Mouse (Mus musculus) lung, embryonic 16.5 days (tissue): ENCODE measurements around the gene Ercc1. TPM values are rescaled to one million over a fixed set of nuclear protein-coding genes. Genes with fewer than 3 reads are reported as not detected.
A peak's percentile ranks its signal among the peaks of the same experiment; 100 is the strongest.

ENCODE experiments used
- ATAC-seq: fragments of 200-750 bp; cut with Nextera tagmentation; 2 replicates; pipeline ENCODE4 v1.8.0; 2017; ENCODE audit warnings: low read depth, mild to moderate bottlenecking, moderate library complexity
- H3K27ac ChIP-seq: fragments of 300-500 bp; sonication (generic); 2 replicates; pipeline ENCODE4 v1.5.1; 2014; ENCODE audit warnings: mild to moderate bottlenecking, control low read depth, low read length
- H3K27me3 ChIP-seq: fragments of 300-500 bp; sonication (generic); 2 replicates; pipeline ENCODE4 v1.6.1; 2014; ENCODE audit warnings: low read depth, low read length, mixed read lengths; ENCODE audit not compliant: control insufficient read depth, insufficient read depth
- H3K36me3 ChIP-seq: fragments of 300-500 bp; sonication (generic); 2 replicates; pipeline ENCODE4 v1.6.1; 2014; ENCODE audit warnings: low read length; ENCODE audit not compliant: control insufficient read depth, insufficient read depth
- H3K4me1 ChIP-seq: fragments of 300-500 bp; sonication (generic); replicated peaks from 2 replicates; pipeline ENCODE4 v1.6.1; 2014; ENCODE audit warnings: low read length, mixed read lengths; ENCODE audit not compliant: control insufficient read depth, insufficient read depth
- H3K4me2 ChIP-seq: fragments of 300-500 bp; sonication (generic); 2 replicates; pipeline ENCODE4 v1.6.1; 2014; ENCODE audit warnings: low read depth, low read length, control low read depth
- H3K4me3 ChIP-seq: fragments of 300-500 bp; sonication (generic); 2 replicates; pipeline ENCODE4 v1.5.1; 2014; ENCODE audit warnings: mild to moderate bottlenecking, low read length, control low read depth
- H3K9ac ChIP-seq: fragments of 300-500 bp; sonication (generic); 2 replicates; pipeline ENCODE4 v1.6.1; 2014; ENCODE audit warnings: low read length, control low read depth
- H3K9me3 ChIP-seq: fragments of 300-500 bp; sonication (generic); 2 replicates; pipeline ENCODE4 v1.6.1; 2016; ENCODE audit warnings: low read length; ENCODE audit not compliant: control insufficient read depth
- WGBS: fragments of 180-500 bp; shearing (Covaris S2); extraction: QIAGEN DNeasy Blood & Tissue Kit; methylation state at CpG from one replicate; pipeline ENCODE4 v1.1.7; 2014; 5-methylcytosine and 5-hydroxymethylcytosine counted together
- polyA plus RNA-seq: library from polyadenylated mRNA; unstranded; fragments of >200 nt; fragmentation: Nextera tagmentation; extraction: Ambion mirVana; gene quantifications from 2 replicates; pipeline ENCODE4 v1.2.1, GENCODE M21; 2015

Ercc1 gene
- polyA plus RNA-seq, 1 experiment from 2014 or later, result 79.9 TPM

GRCm38 (mm10) chr7:19308454-19309277, 35.9 kb upstream of the Ercc1 start:
- peak overlapping the region; percentile 65 for H3K4me3 ChIP-seq
- H3K27ac ChIP-seq, result peak overlapping the region; percentile 62
- no peaks in the 10 kb centered on the region for H3K36me3 ChIP-seq
- peak; percentile 88 for ATAC-seq
- peaks cover 28% of the 10 kb centered on the region for H3K4me1 ChIP-seq
- H3K4me2 ChIP-seq, result peak overlapping the region; percentile 100
- peaks cover 36% of the 10 kb centered on the region for H3K27me3 ChIP-seq
- H3K9ac ChIP-seq, result peak overlapping the region; percentile 64
- H3K9me3 ChIP-seq, result no peaks in the 10 kb centered on the region
- WGBS, result under 1% methylated on average over 58 of the region's 58 CpGs

GRCm38 (mm10) chr7:19309278-19309883, 35.2 kb upstream of the Ercc1 start:
- Histone ChIP-seq H3K4me1 (peaks cover 22% of the 10 kb centered on the region), H3K9me3 (no peaks in the 10 kb centered on the region), H3K27ac (no peak overlapping the region; the same call in 1 of the 2 replicates), H3K9ac (peak overlapping the region; percentile 64), H3K4me2 (peak overlapping the region; percentile 100), H3K27me3 (peaks cover 29% of the 10 kb centered on the region), H3K4me3 (peak overlapping the region; percentile 65), H3K36me3 (no peaks in the 10 kb centered on the region)
- WGBS, result under 1% methylated on average over 48 of the region's 48 CpGs
- ATAC-seq, result no peak

- H3K36me3 ChIP-seq, result no peaks in the 10 kb centered on the region
- H3K4me3 ChIP-seq, result peak within 1 kb of the TSS; percentile 65
- under 1% methylated on average over 49 of the region's 49 CpGs for WGBS
- H3K27ac ChIP-seq, result no peak within 1 kb of the TSS; the same call in 1 of the 2 replicates
- H3K4me1 ChIP-seq, result peaks cover 16% of the 10 kb centered on the region
- peak within 1 kb of the TSS; percentile 71 for H3K9ac ChIP-seq
- peaks cover 23% of the 10 kb centered on the region for H3K27me3 ChIP-seq
- ATAC-seq, result peak; percentile 88
- no peaks in the 10 kb centered on the region for H3K9me3 ChIP-seq
- peak within 1 kb of the TSS; percentile 100 for H3K4me2 ChIP-seq
These were observed 34.5 kb upstream of the Ercc1 start, which contains the start of gene Fosb for GRCm38 (mm10) chr7:19309884-19310641. Gene Fosb (minus strand): TSS chr7:19310051.

DNA sequence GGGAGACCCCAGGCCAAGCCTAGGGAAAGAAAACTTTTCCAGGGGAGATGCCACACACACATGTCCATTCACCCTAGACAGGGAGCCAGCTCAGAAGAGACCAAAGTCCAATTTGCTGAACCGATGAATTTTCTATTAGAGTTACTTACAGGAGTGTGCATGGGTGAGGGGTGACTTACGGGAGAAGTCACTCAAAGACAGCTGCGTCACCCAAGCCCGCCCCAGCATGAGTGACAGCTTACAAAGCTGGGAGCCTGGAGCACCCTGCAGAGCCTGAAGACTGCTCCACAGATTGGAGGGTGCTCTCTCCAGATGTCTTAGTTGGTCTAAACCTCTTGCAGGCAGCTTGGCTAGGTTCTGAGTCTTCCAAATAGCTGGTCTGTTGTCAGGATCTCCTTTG, 32.6 kb upstream of the Ercc1 start:
- ATAC-seq, result no peak
- no peaks in the 10 kb centered on the region for H3K9me3 ChIP-seq
- H3K4me1 ChIP-seq, result peaks cover 14% of the 10 kb centered on the region
- H3K27ac ChIP-seq, result no peak overlapping the region
- H3K27me3 ChIP-seq, result peaks cover 4% of the 10 kb centered on the region
- H3K4me2 ChIP-seq, result no peak overlapping the region
- no peaks in the 10 kb centered on the region for H3K36me3 ChIP-seq
- 33% methylated on average over 4 of the region's 4 CpGs for WGBS
- H3K9ac ChIP-seq, result no peak overlapping the region
- no peak overlapping the region for H3K4me3 ChIP-seq

DNA sequence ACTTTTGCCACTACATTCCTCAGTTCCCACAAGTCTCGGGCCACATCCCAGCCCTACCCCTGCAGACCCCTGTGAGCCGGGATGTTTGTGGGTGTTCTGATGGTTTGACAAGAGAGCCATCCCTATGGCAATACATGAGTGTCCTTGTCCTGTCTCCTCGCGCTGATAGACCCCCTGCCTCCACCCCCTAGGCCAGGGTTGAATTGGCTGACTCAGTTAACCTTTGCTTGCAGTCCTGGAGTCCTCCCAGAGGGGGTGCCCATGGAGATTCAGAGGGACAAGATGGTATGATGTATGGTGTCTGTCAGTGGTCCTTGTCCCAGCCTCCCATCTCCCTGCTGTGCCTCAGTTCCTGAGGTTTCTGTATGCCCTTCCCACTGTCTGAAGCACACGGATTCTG, 30.5 kb upstream of the Ercc1 start:
- Histone ChIP-seq H3K9me3 (no peaks in the 10 kb centered on the region), H3K4me3 (no peak overlapping the region), H3K4me2 (no peak overlapping the region), H3K27me3 (no peaks in the 10 kb centered on the region; the same call in 1 of the 2 replicates), H3K27ac (no peak overlapping the region), H3K36me3 (no peaks in the 10 kb centered on the region), H3K4me1 (peaks cover 8% of the 10 kb centered on the region), H3K9ac (no peak overlapping the region)
- 37% methylated on average over 5 of the region's 5 CpGs for WGBS
- ATAC-seq, result no peak

DNA sequence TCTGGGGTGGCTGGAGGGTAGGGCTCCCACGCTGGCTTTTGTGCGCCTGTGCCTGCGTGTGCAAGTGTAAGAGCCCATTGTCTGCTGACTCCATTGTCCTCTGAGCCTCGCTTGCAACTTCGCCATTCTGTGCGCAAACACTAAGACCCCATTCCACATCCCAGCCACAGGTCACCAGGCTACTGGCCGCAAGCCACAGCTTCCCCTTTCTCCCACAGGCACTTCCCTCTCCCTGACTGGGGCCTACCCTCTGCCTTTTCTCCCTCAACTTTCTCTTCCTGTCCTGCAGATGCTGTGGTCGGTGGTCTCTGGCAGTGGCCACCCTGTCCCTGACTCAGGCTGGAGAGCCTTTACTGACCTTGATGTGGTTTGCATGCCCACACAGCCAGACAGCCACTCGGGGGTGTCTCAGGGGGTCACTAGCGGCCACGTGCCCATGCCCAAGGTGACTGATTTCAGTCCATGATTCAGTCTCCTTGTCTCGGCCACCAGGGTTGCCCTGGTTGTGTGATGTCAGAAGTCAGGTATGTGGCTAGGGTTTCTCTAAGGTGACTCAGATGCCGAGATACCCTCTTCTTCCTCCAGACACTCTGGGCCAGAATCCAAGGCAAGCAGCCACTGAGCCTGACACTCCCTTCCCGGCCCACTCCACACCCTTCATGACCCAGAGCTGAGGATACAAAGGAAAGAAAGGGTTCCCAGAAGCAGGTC, 28.0 kb upstream of the Ercc1 start:
- Histone ChIP-seq H3K9me3 (no peaks in the 10 kb centered on the region), H3K9ac (no peak overlapping the region), H3K4me3 (no peak overlapping the region), H3K4me2 (no peak overlapping the region), H3K4me1 (peaks cover 8% of the 10 kb centered on the region; the same call in 1 of the 2 replicates), H3K27me3 (no peaks in the 10 kb centered on the region; the same call in 1 of the 2 replicates), H3K27ac (no peak overlapping the region), H3K36me3 (no peaks in the 10 kb centered on the region)
- no peak for ATAC-seq
- WGBS, result 43% methylated on average over 14 of the region's 14 CpGs

GRCm38 (mm10) chr7:19318201-19318600, 26.4 kb upstream of the Ercc1 start:
- no peak for ATAC-seq
- Histone ChIP-seq H3K36me3 (no peaks in the 10 kb centered on the region), H3K27ac (no peak overlapping the region), H3K4me2 (no peak overlapping the region), H3K9me3 (no peaks in the 10 kb centered on the region), H3K4me1 (peaks cover 8% of the 10 kb centered on the region; the same call in 1 of the 2 replicates), H3K9ac (no peak overlapping the region), H3K27me3 (no peaks in the 10 kb centered on the region; the same call in 1 of the 2 replicates), H3K4me3 (no peak overlapping the region)
- 64% methylated on average over 2 of the region's 2 CpGs for WGBS

DNA sequence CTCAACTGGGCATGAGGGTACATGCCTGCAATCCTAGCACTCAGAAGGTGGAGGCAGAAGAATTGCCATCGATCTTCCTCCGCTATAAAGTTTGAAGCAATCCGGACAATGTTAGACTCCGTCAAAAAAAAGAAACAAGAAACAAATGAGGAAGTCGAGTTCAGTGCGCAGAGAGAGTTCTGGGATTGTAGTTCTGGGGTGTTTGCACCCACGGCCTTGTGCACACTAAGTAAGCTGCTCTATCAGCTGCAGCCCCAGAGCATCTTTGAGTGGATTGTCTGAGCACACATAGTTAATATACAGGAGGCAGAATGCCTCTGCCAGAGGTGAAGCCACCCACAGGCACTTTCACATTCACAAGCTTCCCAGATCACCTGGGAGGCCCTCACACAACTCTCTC, 25.9 kb upstream of the Ercc1 start:
- no peaks in the 10 kb centered on the region for H3K36me3 ChIP-seq
- H3K4me3 ChIP-seq, result no peak overlapping the region
- no peaks in the 10 kb centered on the region; the same call in 1 of the 2 replicates for H3K27me3 ChIP-seq
- peaks cover 8% of the 10 kb centered on the region; the same call in 1 of the 2 replicates for H3K4me1 ChIP-seq
- 64% methylated on average over 7 of the region's 7 CpGs for whole genome bisulfite sequencing
- H3K9me3 ChIP-seq, result no peaks in the 10 kb centered on the region
- H3K4me2 ChIP-seq, result no peak overlapping the region
- no peak overlapping the region for H3K9ac ChIP-seq
- ATAC-seq, result no peak
- no peak overlapping the region for H3K27ac ChIP-seq
